Mouse (Mus musculus) embryonic facial prominence, embryonic 12.5 days (tissue): ENCODE data around the gene Myh2. TPM values are rescaled to one million over a fixed set of nuclear protein-coding genes. Genes with fewer than 3 reads are reported as not detected.

Source experiments
- ATAC-seq: fragments of 200-750 bp; cut with Nextera tagmentation; 2 replicates; pipeline ENCODE4 v1.8.0; 2017; ENCODE audit not compliant: insufficient number of reproducible peaks, insufficient read depth, low FRiP score, low TSS enrichment
- H3K27ac ChIP-seq: fragments of 300-500 bp; sonication (generic); 2 replicates; pipeline ENCODE4 v1.5.1; 2016; ENCODE audit warnings: mild to moderate bottlenecking
- H3K27me3 ChIP-seq: fragments of 300-500 bp; sonication (generic); 2 replicates; pipeline ENCODE4 v1.6.1; 2016; ENCODE audit warnings: mild to moderate bottlenecking, moderate library complexity
- H3K36me3 ChIP-seq: fragments of 300-500 bp; sonication (generic); 2 replicates; pipeline ENCODE4 v1.6.1; 2016; ENCODE audit warnings: mild to moderate bottlenecking
- H3K4me1 ChIP-seq: fragments of 300-500 bp; sonication (generic); 2 replicates; pipeline ENCODE4 v1.6.1; 2016
- H3K4me2 ChIP-seq: fragments of 300-500 bp; sonication (generic); replicated peaks from 2 replicates; pipeline ENCODE4 v1.6.1; 2016; ENCODE audit warnings: mild to moderate bottlenecking, moderate library complexity
- H3K4me3 ChIP-seq: fragments of 300-500 bp; sonication (generic); 2 replicates; pipeline ENCODE4 v1.5.1; 2016; ENCODE audit warnings: mild to moderate bottlenecking
- H3K9ac ChIP-seq: fragments of 300-500 bp; sonication (generic); 2 replicates; pipeline ENCODE4 v1.6.1; 2016; ENCODE audit warnings: mild to moderate bottlenecking, moderate library complexity
- H3K9me3 ChIP-seq: fragments of 300-500 bp; sonication (generic); 2 replicates; pipeline ENCODE4 v1.6.1; 2016; ENCODE audit warnings: mild to moderate bottlenecking, moderate library complexity
- WGBS: fragments of 180-500 bp; shearing (Covaris S2); methylation state at CpG from one replicate; pipeline ENCODE4 v1.1.7; 2016; 5-methylcytosine and 5-hydroxymethylcytosine counted together
- polyA plus RNA-seq: library from polyadenylated mRNA; unstranded; fragments of >200 nt; fragmentation: Nextera tagmentation; extraction: Ambion mirVana; gene quantifications from 2 replicates; pipeline ENCODE4 v1.2.1, GENCODE M21; 2016

The Myh2 gene
- 0.06 TPM in 1 of 2 replicates, not detected in the other for polyA plus RNA-seq

- Histone ChIP-seq H3K4me3 (no peak within 1 kb of the TSS), H3K27me3 (no peaks in the 10 kb centered on the region), H3K9ac (no peak within 1 kb of the TSS), H3K9me3 (no peaks in the 10 kb centered on the region), H3K4me2 (no peak within 1 kb of the TSS), H3K27ac (no peak within 1 kb of the TSS), H3K4me1 (no peaks in the 10 kb centered on the region), H3K36me3 (no peaks in the 10 kb centered on the region)
- 76% methylated on average over 14 of the region's 14 CpGs for WGBS
- no peak for ATAC-seq
These were observed at the start of gene Myh2 for GRCm38 (mm10) chr11:67170727-67171126. TSS of gene Myh2 (plus strand) at chr11:67171027.

GRCm38 (mm10) chr11:67124943-67125342, 45.9 kb upstream of the Myh2 start:
- Histone ChIP-seq H3K27ac (no peak overlapping the region), H3K9ac (no peak overlapping the region), H3K9me3 (no peaks in the 10 kb centered on the region), H3K4me2 (0 out of 2 replicates have a peak overlapping the region, but pooled peaks have one; percentile 11), H3K4me1 (no peaks in the 10 kb centered on the region), H3K36me3 (no peaks in the 10 kb centered on the region), H3K4me3 (no peak overlapping the region), H3K27me3 (no peaks in the 10 kb centered on the region)
- 60% methylated on average over 7 of the region's 7 CpGs for WGBS
- no peak for ATAC-seq

GRCm38 (mm10) chr11:67125361-67125760, 45.5 kb upstream of the Myh2 start:
- H3K9ac ChIP-seq = no peak overlapping the region

GRCm38 (mm10) chr11:67133526-67133925, 37.3 kb upstream of the Myh2 start:
- Histone ChIP-seq H3K4me3 (no peak overlapping the region), H3K4me2 (no peak overlapping the region), H3K27me3 (no peaks in the 10 kb centered on the region), H3K4me1 (no peaks in the 10 kb centered on the region), H3K36me3 (no peaks in the 10 kb centered on the region), H3K27ac (no peak overlapping the region), H3K9me3 (no peaks in the 10 kb centered on the region), H3K9ac (no peak overlapping the region)
- ATAC-seq = no peak
- WGBS = 71% methylated on average over 2 of the region's 2 CpGs

More at GRCm38 (mm10) chr11:67125361-67125760, 45.5 kb upstream of the Myh2 start:
- WGBS = 48% methylated on average over 17 of the region's 17 CpGs
- Histone ChIP-seq H3K4me2 (peak overlapping the region; percentile 11; the same call in 1 of the 2 replicates), H3K27me3 (no peaks in the 10 kb centered on the region), H3K4me3 (no peak overlapping the region), H3K36me3 (no peaks in the 10 kb centered on the region), H3K27ac (no peak overlapping the region), H3K9me3 (no peaks in the 10 kb centered on the region), H3K4me1 (no peaks in the 10 kb centered on the region)
- ATAC-seq = no peak

- no peaks in the 10 kb centered on the region for H3K36me3 ChIP-seq
- H3K4me1 ChIP-seq = no peaks in the 10 kb centered on the region
- ATAC-seq = no peak
- 82% methylated on average over 6 of the region's 6 CpGs for WGBS
- no peak overlapping the region for H3K4me3 ChIP-seq
- H3K27ac ChIP-seq = no peak overlapping the region
- no peaks in the 10 kb centered on the region for H3K27me3 ChIP-seq
- H3K4me2 ChIP-seq = no peak overlapping the region
- no peak overlapping the region for H3K9ac ChIP-seq
- no peaks in the 10 kb centered on the region for H3K9me3 ChIP-seq
These were observed 36.2 kb upstream of the Myh2 start for GRCm38 (mm10) chr11:67134654-67135053.

GRCm38 (mm10) chr11:67135532-67135931, 35.3 kb upstream of the Myh2 start:
- ATAC-seq = no peak
- Histone ChIP-seq H3K4me1 (no peaks in the 10 kb centered on the region), H3K9ac (no peak overlapping the region), H3K4me3 (no peak overlapping the region), H3K4me2 (no peak overlapping the region), H3K27ac (no peak overlapping the region), H3K36me3 (no peaks in the 10 kb centered on the region), H3K9me3 (no peaks in the 10 kb centered on the region), H3K27me3 (no peaks in the 10 kb centered on the region)
- WGBS = 87% methylated on average over 2 of the region's 2 CpGs

GRCm38 (mm10) chr11:67139556-67139955, 31.3 kb upstream of the Myh2 start:
- Histone ChIP-seq H3K36me3 (no peaks in the 10 kb centered on the region), H3K4me3 (no peak overlapping the region), H3K27ac (no peak overlapping the region), H3K27me3 (no peaks in the 10 kb centered on the region), H3K9ac (no peak overlapping the region), H3K4me2 (no peak overlapping the region), H3K4me1 (no peaks in the 10 kb centered on the region), H3K9me3 (no peaks in the 10 kb centered on the region)
- 62% methylated on average over 8 of the region's 8 CpGs for WGBS
- no peak for ATAC-seq

GRCm38 (mm10) chr11:67140175-67140574, 30.7 kb upstream of the Myh2 start:
- no peaks in the 10 kb centered on the region for H3K27me3 ChIP-seq
- ATAC-seq = no peak
- H3K36me3 ChIP-seq = no peaks in the 10 kb centered on the region
- H3K4me2 ChIP-seq = no peak overlapping the region
- H3K9me3 ChIP-seq = no peaks in the 10 kb centered on the region
- no peak overlapping the region for H3K9ac ChIP-seq
- no peak overlapping the region for H3K27ac ChIP-seq
- no peaks in the 10 kb centered on the region for H3K4me1 ChIP-seq
- 75% methylated on average over 5 of the region's 5 CpGs for WGBS
- no peak overlapping the region for H3K4me3 ChIP-seq

- ATAC-seq = no peak
- no peaks in the 10 kb centered on the region for H3K27me3 ChIP-seq
- WGBS = 70% methylated on average over 6 of the region's 6 CpGs
These were observed 29.8 kb upstream of the Myh2 start for GRCm38 (mm10) chr11:67141031-67141430.

GRCm38 (mm10) chr11:67142047-67142446, 28.8 kb upstream of the Myh2 start:
- H3K4me3 ChIP-seq = no peak overlapping the region
- no peaks in the 10 kb centered on the region for H3K9me3 ChIP-seq
- no peak overlapping the region for H3K27ac ChIP-seq
- ATAC-seq = no peak
- H3K9ac ChIP-seq = no peak overlapping the region
- H3K36me3 ChIP-seq = no peaks in the 10 kb centered on the region
- H3K27me3 ChIP-seq = no peaks in the 10 kb centered on the region
- WGBS = 46% methylated on average over 4 of the region's 4 CpGs
- no peak overlapping the region for H3K4me2 ChIP-seq
- H3K4me1 ChIP-seq = no peaks in the 10 kb centered on the region

More at GRCm38 (mm10) chr11:67141031-67141430, 29.8 kb upstream of the Myh2 start:
- Histone ChIP-seq H3K9me3 (no peaks in the 10 kb centered on the region), H3K36me3 (no peaks in the 10 kb centered on the region), H3K9ac (no peak overlapping the region), H3K4me2 (no peak overlapping the region), H3K27ac (no peak overlapping the region), H3K4me3 (no peak overlapping the region), H3K4me1 (no peaks in the 10 kb centered on the region)

GRCm38 (mm10) chr11:67143065-67143464, 27.8 kb upstream of the Myh2 start:
- no peaks in the 10 kb centered on the region for H3K4me1 ChIP-seq
- no peak overlapping the region for H3K27ac ChIP-seq
- H3K4me2 ChIP-seq = no peak overlapping the region
- H3K27me3 ChIP-seq = no peaks in the 10 kb centered on the region
- no peaks in the 10 kb centered on the region for H3K9me3 ChIP-seq
- 79% methylated on average over 5 of the region's 5 CpGs for WGBS
- ATAC-seq = no peak
- no peak overlapping the region for H3K9ac ChIP-seq
- no peaks in the 10 kb centered on the region for H3K36me3 ChIP-seq
- no peak overlapping the region for H3K4me3 ChIP-seq

GRCm38 (mm10) chr11:67143863-67144498, 26.8 kb upstream of the Myh2 start:
- Histone ChIP-seq H3K4me2 (no peak overlapping the region), H3K9ac (no peak overlapping the region), H3K36me3 (no peaks in the 10 kb centered on the region), H3K27me3 (no peaks in the 10 kb centered on the region), H3K4me1 (no peaks in the 10 kb centered on the region), H3K4me3 (no peak overlapping the region), H3K27ac (no peak overlapping the region), H3K9me3 (no peaks in the 10 kb centered on the region)
- no peak for ATAC-seq
- WGBS = 90% methylated on average over 4 of the region's 4 CpGs
